Mouse (Mus musculus): ENCODE data around the gene Ghitm. TPM values are rescaled to one million over a fixed set of nuclear protein-coding genes. Genes with fewer than 3 reads are reported as not detected.

The Ghitm gene
- 189 and 215 TPM in 2 replicates for polyA plus RNA-seq (2014; fragmentation: Nextera tagmentation; extraction: Ambion mirVana)

DNA sequence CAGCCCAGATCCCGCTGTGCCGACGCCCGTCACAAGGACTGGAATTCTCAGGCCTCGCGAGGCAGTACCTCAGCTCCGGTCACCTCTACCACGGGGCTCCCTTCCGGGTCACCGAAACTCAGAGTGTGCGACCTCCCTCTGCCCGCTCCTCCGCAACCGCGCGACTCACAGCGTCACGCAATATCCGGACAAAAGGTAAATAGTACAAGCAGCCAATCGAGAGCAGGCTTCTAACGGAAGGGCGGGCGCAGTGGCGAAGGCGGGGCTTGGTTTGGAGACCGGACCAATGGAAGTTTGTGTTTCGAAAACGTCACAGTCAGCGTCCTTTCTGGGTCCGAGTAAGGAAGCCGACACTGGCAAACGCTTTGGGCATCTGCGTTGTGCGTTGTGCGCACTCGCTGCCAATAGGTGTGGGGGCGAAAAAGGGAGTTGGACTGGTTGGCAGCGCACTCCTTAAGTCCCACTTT, at the start of gene Ghitm:
Ghitm (minus strand) TSS at position 146 of the 467 bp plus-strand sequence.
- H3K4me3 ChIP-seq (ENCODE audit: low read depth, low read length): peak within 1 kb of the TSS; percentile 90
- peak within 1 kb of the TSS; percentile 81 for H3K27ac ChIP-seq (ENCODE audit: low read depth, low read length)
- WGBS: under 1% methylated on average over 38 of the region's 38 CpGs
- ATAC-seq (ENCODE audit: low FRiP score) (peak; percentile 100), DNase-seq (ENCODE audit: low spot score) (peak; percentile 95)
- peak within 1 kb of the TSS; percentile 86 for H3K9ac ChIP-seq (ENCODE audit: low read depth, low read length)
- no peaks in the 10 kb centered on the region for H3K27me3 ChIP-seq (ENCODE audit: control insufficient read depth, insufficient read depth, low read length)
- peak within 1 kb of the TSS; percentile 54 for H3K4me2 ChIP-seq (replicated peaks; ENCODE audit: low read depth, low read length)
- no peaks in the 10 kb centered on the region for H3K36me3 ChIP-seq (ENCODE audit: control insufficient read depth, insufficient read depth, low read length)
- H3K9me3 ChIP-seq (ENCODE audit: control insufficient read depth, low read length): no peaks in the 10 kb centered on the region
- no peaks in the 10 kb centered on the region for H3K4me1 ChIP-seq (replicated peaks; ENCODE audit: control insufficient read depth, insufficient read depth, low read length)

DNA sequence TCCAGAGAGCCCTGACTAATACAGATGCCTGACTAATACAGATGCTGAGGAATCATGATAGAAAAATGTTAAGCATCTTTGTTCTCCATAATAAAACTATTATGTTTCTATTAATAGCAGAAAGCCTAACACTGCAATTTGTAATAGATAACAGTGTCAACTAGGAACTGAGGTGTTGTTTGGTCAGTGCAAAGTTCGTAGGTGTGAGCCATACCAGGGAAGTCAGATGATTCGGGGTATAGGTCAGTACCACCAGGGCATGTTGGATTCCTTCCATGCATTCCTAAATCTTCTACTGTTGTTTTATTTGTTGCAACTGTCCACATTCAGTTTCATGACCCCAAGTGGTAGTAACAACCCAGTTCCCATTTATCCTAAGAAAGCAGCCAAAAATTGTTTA, 49.8 kb upstream of the Ghitm start:
- no peak overlapping the region for H3K4me2 ChIP-seq (replicated peaks; ENCODE audit: low read depth, low read length)
- H3K9me3 ChIP-seq (ENCODE audit: control insufficient read depth, low read length): no peaks in the 10 kb centered on the region
- no peaks in the 10 kb centered on the region for H3K4me1 ChIP-seq (replicated peaks; ENCODE audit: control insufficient read depth, insufficient read depth, low read length)
- H3K36me3 ChIP-seq (ENCODE audit: control insufficient read depth, insufficient read depth, low read length): no peaks in the 10 kb centered on the region
- H3K4me3 ChIP-seq (ENCODE audit: low read depth, low read length): no peak overlapping the region
- H3K27me3 ChIP-seq (ENCODE audit: control insufficient read depth, insufficient read depth, low read length): no peaks in the 10 kb centered on the region
- no peak overlapping the region for H3K9ac ChIP-seq (ENCODE audit: low read depth, low read length)
- 84% methylated on average over 2 of the region's 2 CpGs for WGBS
- H3K27ac ChIP-seq (ENCODE audit: low read depth, low read length): no peak overlapping the region
- ATAC-seq (ENCODE audit: low FRiP score) (no peak), DNase-seq (ENCODE audit: low spot score) (no peak)

DNA sequence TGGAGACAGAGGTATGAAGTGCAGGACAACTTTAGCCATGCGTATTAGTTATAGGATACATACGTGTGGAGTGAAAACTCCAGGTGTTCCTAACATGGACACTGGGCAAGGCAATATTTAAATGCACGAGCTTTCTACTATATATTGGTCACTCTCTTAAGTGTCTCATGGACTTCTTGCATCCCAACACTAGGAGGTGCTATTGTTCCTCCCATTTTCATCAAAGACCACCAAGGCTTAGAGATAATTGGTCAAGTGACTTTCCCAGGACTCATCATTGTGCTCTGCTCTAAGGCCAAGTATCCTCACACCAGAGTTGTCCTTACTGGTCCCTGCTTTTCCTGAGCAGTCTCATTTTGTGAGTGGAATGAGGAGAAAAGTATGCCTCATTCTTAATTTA, 39.4 kb upstream of the Ghitm start:
- DNase-seq (ENCODE audit: low spot score): peak; percentile 10

DNA sequence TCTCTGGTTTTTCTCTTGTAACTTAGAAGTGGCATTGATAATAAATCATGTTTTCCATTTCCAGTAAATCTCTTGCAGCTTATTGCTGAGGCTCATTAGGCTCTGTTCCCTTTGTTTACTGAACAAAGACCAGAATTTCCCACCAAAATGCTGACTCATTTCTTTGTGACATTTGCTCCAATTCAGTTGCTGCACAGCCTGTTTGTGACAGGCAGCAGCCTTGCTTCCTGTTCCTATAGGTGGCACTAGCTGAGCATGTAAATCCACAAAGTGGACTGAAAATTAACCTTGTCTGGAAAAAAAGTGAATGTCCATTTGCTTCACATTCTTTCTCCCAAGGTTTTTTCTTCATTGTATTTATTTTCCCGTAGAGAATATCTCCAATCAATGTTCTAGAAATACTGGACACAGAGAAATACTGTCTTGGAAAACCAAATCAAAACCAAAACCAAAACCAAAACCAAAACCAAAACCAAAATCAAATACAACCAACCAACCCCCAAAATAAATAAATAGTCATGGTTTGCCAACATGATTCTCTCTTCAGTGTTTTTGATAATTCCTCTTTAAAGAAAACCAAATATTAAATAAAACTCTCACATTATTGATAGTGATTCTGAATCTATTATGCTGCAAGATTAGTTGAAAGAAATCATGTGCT, 30.3 kb upstream of the Ghitm start:
- Histone ChIP-seq H3K36me3 (ENCODE audit: control insufficient read depth, insufficient read depth, low read length) (no peaks in the 10 kb centered on the region), H3K4me3 (ENCODE audit: low read depth, low read length) (no peak overlapping the region), H3K4me1 (replicated peaks; ENCODE audit: control insufficient read depth, insufficient read depth, low read length) (no peaks in the 10 kb centered on the region), H3K9me3 (ENCODE audit: control insufficient read depth, low read length) (no peaks in the 10 kb centered on the region), H3K4me2 (replicated peaks; ENCODE audit: low read depth, low read length) (no peak overlapping the region), H3K27me3 (ENCODE audit: control insufficient read depth, insufficient read depth, low read length) (no peaks in the 10 kb centered on the region), H3K27ac (ENCODE audit: low read depth, low read length) (no peak overlapping the region), H3K9ac (ENCODE audit: low read depth, low read length) (no peak overlapping the region)
- WGBS: 70% methylated on average over 1 of the region's 1 CpGs
- ATAC-seq (ENCODE audit: low FRiP score): no peak
- peak; percentile 39 for DNase-seq (ENCODE audit: low spot score)

More for the DNA sequence above, 39.4 kb upstream of the Ghitm start:
- Histone ChIP-seq H3K9me3 (ENCODE audit: control insufficient read depth, low read length) (no peaks in the 10 kb centered on the region), H3K4me1 (replicated peaks; ENCODE audit: control insufficient read depth, insufficient read depth, low read length) (no peaks in the 10 kb centered on the region), H3K9ac (ENCODE audit: low read depth, low read length) (no peak overlapping the region), H3K27me3 (ENCODE audit: control insufficient read depth, insufficient read depth, low read length) (no peaks in the 10 kb centered on the region), H3K4me3 (ENCODE audit: low read depth, low read length) (no peak overlapping the region), H3K4me2 (replicated peaks; ENCODE audit: low read depth, low read length) (no peak overlapping the region), H3K36me3 (ENCODE audit: control insufficient read depth, insufficient read depth, low read length) (no peaks in the 10 kb centered on the region), H3K27ac (ENCODE audit: low read depth, low read length) (no peak overlapping the region)
- WGBS: 72% methylated on average over 3 of the region's 3 CpGs
- no peak for ATAC-seq (ENCODE audit: low FRiP score)

DNA sequence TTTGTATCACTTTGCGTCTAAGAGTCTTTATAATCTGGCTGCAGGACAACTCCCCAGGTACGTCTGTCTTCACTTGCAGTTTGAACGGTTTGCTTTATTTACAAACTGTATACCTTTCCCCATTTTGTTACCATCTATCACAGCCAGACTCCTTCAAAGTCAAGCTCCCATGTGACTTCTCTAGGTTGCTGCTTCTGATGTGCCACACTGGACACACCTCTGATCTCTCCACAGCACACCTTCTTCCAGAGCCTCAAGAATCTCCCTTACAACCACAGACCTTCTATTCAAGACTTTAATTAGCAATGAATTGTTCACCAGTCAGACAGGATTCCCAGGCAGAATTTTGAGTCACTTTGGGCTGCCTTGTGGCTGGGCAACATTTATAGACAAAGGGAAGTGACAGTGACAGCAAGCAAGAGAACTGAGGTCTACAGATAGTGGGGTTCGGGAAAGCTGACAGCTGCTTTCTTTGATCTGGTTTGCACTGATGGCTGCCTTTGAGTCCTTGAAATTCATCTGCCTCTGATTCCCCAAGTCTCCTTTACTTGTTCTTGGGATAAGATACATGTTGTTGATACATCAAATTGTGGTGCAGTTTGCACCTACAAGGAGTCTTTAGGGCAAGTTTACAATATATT, 29.4 kb upstream of the Ghitm start:
- H3K4me2 ChIP-seq (replicated peaks; ENCODE audit: low read depth, low read length): no peak overlapping the region
- no peak overlapping the region for H3K27ac ChIP-seq (ENCODE audit: low read depth, low read length)
- H3K9ac ChIP-seq (ENCODE audit: low read depth, low read length): no peak overlapping the region
- H3K27me3 ChIP-seq (ENCODE audit: control insufficient read depth, insufficient read depth, low read length): no peaks in the 10 kb centered on the region
- WGBS: 78% methylated on average over 4 of the region's 4 CpGs
- ATAC-seq (ENCODE audit: low FRiP score) (no peak), DNase-seq (ENCODE audit: low spot score) (peak; percentile 1)
- H3K4me3 ChIP-seq (ENCODE audit: low read depth, low read length): no peak overlapping the region
- no peaks in the 10 kb centered on the region for H3K4me1 ChIP-seq (replicated peaks; ENCODE audit: control insufficient read depth, insufficient read depth, low read length)
- no peaks in the 10 kb centered on the region for H3K36me3 ChIP-seq (ENCODE audit: control insufficient read depth, insufficient read depth, low read length)
- no peaks in the 10 kb centered on the region for H3K9me3 ChIP-seq (ENCODE audit: control insufficient read depth, low read length)

DNA sequence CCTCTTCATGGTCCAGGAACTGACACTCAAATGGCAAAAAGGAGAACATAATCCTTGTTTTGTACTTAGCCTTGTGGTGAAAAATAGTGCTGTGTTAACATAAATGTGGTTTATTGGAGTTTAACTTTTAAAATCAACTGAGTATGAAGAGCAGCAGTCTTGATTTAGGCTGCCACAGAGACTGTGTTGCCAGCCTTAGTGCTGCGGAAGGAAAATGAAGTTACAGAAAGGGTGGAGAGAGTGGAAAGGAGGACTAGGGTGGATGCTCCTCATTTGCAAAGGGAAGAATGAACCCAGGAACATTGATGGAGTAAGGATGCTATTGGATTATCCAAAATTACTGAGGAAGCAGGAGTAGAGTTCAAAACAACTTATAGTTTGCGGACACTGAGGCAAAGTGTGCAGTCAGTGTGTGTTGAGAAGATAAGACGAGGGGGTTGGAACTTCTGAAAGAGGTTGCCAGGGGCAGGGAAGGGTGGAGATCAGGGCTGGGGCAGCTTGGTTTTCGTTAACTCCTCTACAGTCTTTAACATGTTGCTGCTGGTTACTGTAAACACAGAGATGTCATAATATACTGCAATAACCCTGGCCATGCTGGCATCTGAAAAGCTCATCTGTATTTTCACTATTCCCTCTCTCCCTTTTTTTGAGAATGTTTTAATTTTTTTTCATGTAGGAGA, 28.3 kb upstream of the Ghitm start:
- H3K4me3 ChIP-seq (ENCODE audit: low read depth, low read length): no peak overlapping the region
- no peak overlapping the region for H3K27ac ChIP-seq (ENCODE audit: low read depth, low read length)
- ATAC-seq (ENCODE audit: low FRiP score) (no peak), DNase-seq (ENCODE audit: low spot score) (no peak)
- no peaks in the 10 kb centered on the region for H3K9me3 ChIP-seq (ENCODE audit: control insufficient read depth, low read length)
- H3K4me1 ChIP-seq (replicated peaks; ENCODE audit: control insufficient read depth, insufficient read depth, low read length): no peaks in the 10 kb centered on the region
- 81% methylated on average over 4 of the region's 4 CpGs for WGBS
- H3K36me3 ChIP-seq (ENCODE audit: control insufficient read depth, insufficient read depth, low read length): no peaks in the 10 kb centered on the region
- H3K4me2 ChIP-seq (replicated peaks; ENCODE audit: low read depth, low read length): no peak overlapping the region
- no peaks in the 10 kb centered on the region for H3K27me3 ChIP-seq (ENCODE audit: control insufficient read depth, insufficient read depth, low read length)
- H3K9ac ChIP-seq (ENCODE audit: low read depth, low read length): no peak overlapping the region

DNA sequence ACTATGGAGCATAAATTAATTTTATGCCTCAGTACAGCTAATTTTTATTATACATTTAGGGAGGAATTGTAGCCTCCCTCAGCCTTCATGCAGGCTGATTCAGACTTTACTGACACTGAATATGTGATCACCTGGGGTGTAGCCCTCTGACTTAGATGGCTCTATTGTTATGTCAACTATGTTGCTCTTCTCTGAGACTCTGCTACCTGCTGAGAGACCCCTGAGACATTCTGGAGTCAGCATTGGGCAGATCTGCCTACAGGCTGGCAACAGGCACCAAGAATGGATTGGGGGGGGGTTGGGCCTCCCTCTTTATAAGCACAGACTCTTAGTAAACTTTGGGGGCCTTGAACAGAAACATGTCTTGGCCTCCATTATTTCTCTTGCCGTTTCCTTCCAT, 19.3 kb upstream of the Ghitm start:
- H3K27me3 ChIP-seq (ENCODE audit: control insufficient read depth, insufficient read depth, low read length): no peaks in the 10 kb centered on the region
- H3K4me1 ChIP-seq (replicated peaks; ENCODE audit: control insufficient read depth, insufficient read depth, low read length): no peaks in the 10 kb centered on the region
- no peak for ATAC-seq (ENCODE audit: low FRiP score)
- H3K4me3 ChIP-seq (ENCODE audit: low read depth, low read length): no peak overlapping the region
- DNase-seq (ENCODE audit: low spot score): no peak
- no peaks in the 10 kb centered on the region for H3K9me3 ChIP-seq (ENCODE audit: control insufficient read depth, low read length)
- H3K9ac ChIP-seq (ENCODE audit: low read depth, low read length): no peak overlapping the region
- H3K36me3 ChIP-seq (ENCODE audit: control insufficient read depth, insufficient read depth, low read length): no peaks in the 10 kb centered on the region
- no peak overlapping the region for H3K27ac ChIP-seq (ENCODE audit: low read depth, low read length)
- 94% methylated on average over 1 of the region's 1 CpGs for WGBS
- no peak overlapping the region for H3K4me2 ChIP-seq (replicated peaks; ENCODE audit: low read depth, low read length)

DNA sequence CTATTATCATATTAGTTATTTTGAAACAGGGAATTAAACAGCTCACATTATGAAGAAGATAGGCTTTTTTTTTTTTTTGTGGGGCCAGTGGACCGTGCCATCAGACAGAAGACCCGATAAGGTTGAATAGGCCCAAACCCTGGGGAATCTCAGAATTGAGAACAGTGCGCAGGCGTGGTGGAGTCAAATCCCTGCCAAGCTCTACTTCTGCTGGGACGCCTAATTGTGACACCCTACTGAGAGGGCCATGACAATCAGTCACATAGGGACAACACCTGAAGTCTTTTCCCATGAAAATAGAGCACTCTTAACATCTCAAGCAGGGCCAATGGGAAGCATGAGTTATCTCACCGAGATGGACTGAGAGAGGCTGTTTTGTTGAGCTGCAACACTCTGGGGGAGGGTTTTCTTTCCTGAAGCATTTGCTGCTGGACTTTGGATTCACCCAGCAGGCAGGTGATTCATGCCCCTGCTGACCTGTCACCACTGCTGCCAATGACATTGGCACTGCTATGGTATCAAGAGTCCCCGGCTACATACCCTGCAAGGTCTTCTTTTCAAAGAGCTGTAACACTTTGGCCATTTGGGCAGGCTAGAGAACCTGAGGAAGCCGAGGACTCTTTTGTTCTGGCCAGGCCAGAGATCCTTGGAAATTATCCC, 4.1 kb upstream of the Ghitm start:
- no peak for DNase-seq (ENCODE audit: low spot score)
- H3K4me3 ChIP-seq (ENCODE audit: low read depth, low read length): no peak overlapping the region
- WGBS: 64% methylated on average over 8 of the region's 8 CpGs
- H3K36me3 ChIP-seq (ENCODE audit: control insufficient read depth, insufficient read depth, low read length): no peaks in the 10 kb centered on the region
- H3K9me3 ChIP-seq (ENCODE audit: control insufficient read depth, low read length): no peaks in the 10 kb centered on the region
- H3K4me2 ChIP-seq (replicated peaks; ENCODE audit: low read depth, low read length): no peak overlapping the region
- ATAC-seq (ENCODE audit: low FRiP score): no peak
- H3K9ac ChIP-seq (ENCODE audit: low read depth, low read length): no peak overlapping the region
- H3K27me3 ChIP-seq (ENCODE audit: control insufficient read depth, insufficient read depth, low read length): no peaks in the 10 kb centered on the region
- H3K27ac ChIP-seq (ENCODE audit: low read depth, low read length): no peak overlapping the region
- H3K4me1 ChIP-seq (replicated peaks; ENCODE audit: control insufficient read depth, insufficient read depth, low read length): no peaks in the 10 kb centered on the region

Measured in hindbrain, embryonic 11.5 days (tissue).